Mouse (Mus musculus) heart, adult 8-10 months (tissue): ENCODE results near the gene Mlycd. TPM values are rescaled to one million over a fixed set of nuclear protein-coding genes. Genes with fewer than 3 reads are reported as not detected.
"Not testable (repeated sequence)": the region's sequence is repeated elsewhere in the genome, so short reads cannot be mapped to it uniquely, and the experiment has no call there.

Source experiments
- DNase-seq: peaks from one replicate; pipeline ENCODE4 v3.0.0; 2022; ENCODE audit warnings: low spot score
- total RNA-seq, 4 experiments: library from RNA; stranded (reverse); gene quantifications; 2 replicates each; pipeline ENCODE4 v1.2.4; 2022

Gene Mlycd
- 100 to 1,000 TPM; 102 to 129 (median 123) TPM for total RNA-seq

DNA sequence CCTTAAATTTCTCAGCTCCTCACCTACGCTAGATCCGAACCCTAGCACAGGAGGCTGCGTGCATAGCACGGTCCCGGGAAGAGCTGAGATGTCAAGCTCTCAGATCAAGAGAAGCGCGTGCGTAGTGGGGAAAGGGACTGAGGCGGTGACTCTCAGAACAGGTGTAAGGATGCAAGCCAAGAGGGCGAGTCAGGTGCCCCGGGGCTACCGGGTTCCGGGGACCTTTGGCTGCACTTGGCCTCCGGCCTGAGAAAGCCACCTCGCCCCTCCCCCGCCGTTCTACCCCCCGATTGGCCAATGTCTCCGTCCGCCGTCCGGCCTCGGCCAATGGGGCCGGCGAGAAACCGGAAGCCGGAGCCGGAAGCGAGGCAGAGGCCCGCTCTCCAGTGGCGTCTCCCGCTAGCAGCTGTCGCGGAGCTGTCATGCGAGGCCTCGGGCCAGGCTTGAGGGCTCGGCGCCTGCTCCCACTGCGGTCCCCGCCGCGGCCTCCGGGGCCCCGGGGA is at the start of gene Mlycd:
Gene Mlycd, plus strand, starts transcription at position 355 of the 503 bp plus-strand sequence.
- DNase-seq = peak; percentile 91

GRCm38 (mm10) chr8:119345029-119345682 is 49.5 kb upstream of the Mlycd start:
- DNase-seq = no peak

DNA sequence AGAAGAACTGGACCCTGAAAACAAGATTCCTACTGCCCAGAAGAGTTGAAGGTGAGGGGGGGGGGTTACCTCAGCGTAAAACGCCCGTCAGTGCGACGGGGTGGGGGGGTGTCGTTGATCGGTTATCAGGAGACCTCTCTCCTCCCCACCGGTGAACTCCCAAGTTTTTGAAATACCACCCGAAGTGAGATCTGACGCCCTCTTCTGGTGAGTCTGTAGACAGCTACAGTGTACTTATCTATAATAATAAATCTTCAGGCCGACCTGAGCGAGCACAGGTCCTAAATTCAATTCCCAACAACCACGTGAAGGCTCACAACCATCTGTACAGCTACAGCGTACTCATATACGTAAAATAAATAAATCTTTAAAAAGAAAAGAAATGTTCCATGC is 49.0 kb upstream of the Mlycd start:
- no peak for DNase-seq

DNA sequence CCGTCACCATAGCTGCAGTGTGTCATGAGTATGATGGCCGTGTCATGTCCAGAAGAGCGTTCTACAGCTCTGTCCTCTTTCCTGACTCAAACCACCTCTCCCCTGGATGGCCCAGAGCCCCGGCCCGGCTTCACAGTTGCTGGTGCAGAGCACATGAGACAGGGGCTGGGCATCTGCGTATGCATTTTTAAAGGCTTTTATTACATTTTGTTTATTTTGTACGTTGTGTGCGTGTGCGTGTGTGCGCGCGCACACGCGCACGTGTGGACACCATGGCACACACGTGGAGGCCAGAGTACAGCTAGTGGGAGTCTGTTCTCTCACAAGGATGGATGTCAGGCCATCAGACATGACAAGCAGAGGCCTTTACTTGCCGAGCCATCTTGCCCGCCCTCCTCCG is 43.0 kb upstream of the Mlycd start:
- no peak for DNase-seq

- DNase-seq = no peak
Observed at GRCm38 (mm10) chr8:119352977-119353658, 41.6 kb upstream of the Mlycd start.

DNA sequence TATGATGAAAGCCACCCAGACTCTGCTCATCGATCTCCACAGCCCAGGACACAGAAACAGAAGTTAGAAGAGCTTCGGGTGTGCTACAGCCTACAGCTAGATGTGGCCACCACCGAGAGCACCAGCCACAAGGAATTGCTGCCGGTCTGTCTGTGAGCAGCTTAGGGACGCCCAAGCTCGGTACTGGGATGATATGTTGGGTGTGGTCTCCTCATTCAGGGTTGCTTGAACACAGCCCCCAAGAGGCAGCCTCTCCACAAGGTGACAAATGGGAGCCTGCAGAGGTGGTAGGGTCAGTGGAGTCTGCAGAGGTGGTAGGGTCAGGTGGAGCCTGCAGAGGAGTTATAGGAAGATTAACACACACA is 41.0 kb upstream of the Mlycd start:
- DNase-seq = no peak

GRCm38 (mm10) chr8:119356631-119357030 is 38.0 kb upstream of the Mlycd start:
- not testable (repeated sequence) for DNase-seq

DNA sequence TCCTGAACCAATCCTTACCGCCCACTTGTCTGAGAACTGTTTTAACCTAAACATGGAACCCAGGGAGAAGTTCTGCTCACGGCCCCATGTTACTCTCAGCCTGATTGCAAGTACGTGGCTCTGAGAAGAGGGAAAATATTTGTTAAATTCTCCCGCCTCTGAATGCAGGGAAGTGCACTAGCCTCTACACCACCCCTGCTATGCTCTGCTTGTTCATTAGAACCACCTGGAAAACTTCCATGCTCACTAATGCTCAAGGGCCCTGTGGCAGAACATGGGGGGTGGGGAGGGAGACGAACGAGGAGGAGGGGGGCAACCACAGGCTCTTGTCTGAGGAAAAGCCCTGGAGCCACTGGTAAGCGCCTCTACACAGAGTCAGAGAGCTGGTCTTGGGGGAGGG is 36.5 kb upstream of the Mlycd start:
- DNase-seq = no peak

DNA sequence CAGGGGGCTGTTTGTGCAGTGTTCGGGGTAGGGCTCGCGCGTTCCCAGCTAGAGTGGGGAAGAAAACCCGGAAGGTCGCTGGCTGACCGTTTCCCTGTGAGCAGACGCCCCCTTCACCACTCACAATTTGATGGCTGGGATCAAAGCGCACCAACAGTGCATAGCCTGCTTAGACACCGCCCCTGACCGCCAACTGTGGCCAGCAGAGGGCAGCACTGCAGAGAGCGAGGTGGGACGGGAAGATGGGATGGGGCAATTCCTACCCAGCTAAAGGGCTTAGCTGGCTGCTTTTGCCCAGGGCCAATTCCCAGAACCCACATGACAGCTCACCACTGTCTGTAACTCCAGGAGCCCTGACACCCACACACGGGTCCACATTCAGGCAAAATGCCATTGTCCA is 35.8 kb upstream of the Mlycd start:
- peak; percentile 27 for DNase-seq

- no peak for DNase-seq
Observed at GRCm38 (mm10) chr8:119360686-119361295, 33.9 kb upstream of the Mlycd start.

GRCm38 (mm10) chr8:119374716-119375115 is 20.0 kb upstream of the Mlycd start:
- DNase-seq = not testable (repeated sequence)

GRCm38 (mm10) chr8:119378476-119378875 is 16.2 kb upstream of the Mlycd start:
- DNase-seq = no peak

GRCm38 (mm10) chr8:119380619-119381018 is 14.1 kb upstream of the Mlycd start:
- no peak for DNase-seq

GRCm38 (mm10) chr8:119384478-119384877 is 10.2 kb upstream of the Mlycd start:
- DNase-seq = peak; percentile 64

DNA sequence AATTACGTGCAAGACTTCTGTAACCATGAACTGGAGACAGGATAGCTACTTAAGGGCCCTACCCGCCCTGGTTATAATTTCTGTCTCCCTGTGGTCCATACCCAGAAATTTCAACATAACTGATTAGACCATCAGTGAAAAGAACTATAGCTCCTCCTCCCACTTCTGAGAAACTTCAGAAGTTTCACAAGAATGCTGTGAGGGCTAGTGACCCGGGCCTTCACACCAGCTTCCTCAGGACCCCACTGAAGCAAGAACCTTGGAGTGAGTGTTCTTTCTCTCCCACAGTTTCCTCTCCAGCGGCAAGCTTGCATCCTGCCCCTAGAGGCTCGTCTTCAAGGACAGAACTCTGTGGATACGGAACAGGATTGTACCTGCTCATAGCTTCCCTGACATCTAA is 8.8 kb upstream of the Mlycd start:
- no peak for DNase-seq

GRCm38 (mm10) chr8:119386988-119387387 is 7.7 kb upstream of the Mlycd start:
- DNase-seq = no peak

DNA sequence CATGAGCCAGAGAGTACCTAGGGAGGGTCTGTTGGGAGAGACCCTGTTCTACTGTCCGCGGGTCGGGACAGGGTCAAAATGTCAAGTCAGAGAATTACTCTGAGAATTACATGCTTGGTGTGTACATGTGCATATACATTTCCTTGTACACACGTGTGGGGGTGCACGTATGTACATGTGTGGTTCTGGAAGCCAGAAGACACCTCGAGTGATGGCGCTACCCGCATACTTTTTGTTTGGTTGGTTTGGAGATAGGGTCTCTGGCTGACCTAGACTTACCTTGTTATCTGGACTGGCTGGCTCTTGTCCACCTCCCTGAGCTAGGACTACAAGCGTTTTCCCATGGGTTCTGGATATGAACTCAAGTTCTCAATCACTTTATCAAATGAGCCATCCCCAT is 581 bp upstream of the Mlycd start:
- no peak for DNase-seq

GRCm38 (mm10) chr8:119395072-119395950 is 633 bp downstream of the Mlycd start:
- no peak for DNase-seq

DNA sequence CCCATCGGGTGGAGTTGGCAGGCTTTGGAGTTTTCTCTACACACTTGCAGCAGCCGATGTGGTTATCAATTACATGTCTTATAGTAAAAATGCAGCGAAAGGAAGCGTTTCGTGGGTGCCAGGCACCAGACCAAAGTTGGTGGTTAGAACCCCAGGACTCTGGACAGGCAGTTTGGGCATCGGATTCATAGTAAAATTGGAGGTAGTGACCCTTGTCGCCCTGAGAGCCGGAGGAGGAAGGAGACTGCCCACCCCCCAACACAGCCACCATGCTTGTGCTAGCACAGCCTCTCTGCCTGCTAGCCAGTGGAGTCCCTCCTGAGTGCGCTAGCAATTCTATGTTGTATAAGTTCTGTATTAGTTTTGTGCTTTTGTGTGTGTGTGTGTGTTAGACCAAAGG is 3.9 kb downstream of the Mlycd start:
- no peak for DNase-seq

DNA sequence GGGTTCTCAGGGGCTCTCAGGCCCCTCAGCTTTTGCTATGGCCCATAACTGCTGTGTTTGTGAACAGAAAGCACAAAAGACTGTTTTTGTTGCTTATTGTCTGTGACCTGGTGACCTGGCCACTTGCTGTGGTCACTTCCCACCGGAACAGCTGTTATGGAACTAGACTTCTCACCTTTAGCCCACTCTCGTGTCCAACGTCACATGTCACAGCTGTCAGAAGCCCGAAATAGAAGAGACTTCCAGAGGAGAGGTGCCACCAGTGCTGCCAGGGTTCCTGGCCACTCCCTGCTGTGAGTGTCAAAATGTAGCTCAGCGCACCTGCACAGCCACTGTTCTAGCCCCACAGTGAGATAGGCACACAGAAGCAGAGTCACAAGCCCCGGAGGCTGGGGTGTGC is 4.6 kb downstream of the Mlycd start:
- peak; percentile 72 for DNase-seq

GRCm38 (mm10) chr8:119400122-119400671 is 5.5 kb downstream of the Mlycd start:
- DNase-seq = no peak

- no peak for DNase-seq
Observed at GRCm38 (mm10) chr8:119400904-119401303, 6.2 kb downstream of the Mlycd start.
